Mouse (Mus musculus) ovary, postnatal 14 days (tissue): ENCODE data around the gene Golim4.
A peak's percentile ranks its signal among the peaks of the same experiment; 100 is the strongest.
"Not testable (repeated sequence)": the region's sequence is repeated elsewhere in the genome, so short reads cannot be mapped to it uniquely, and the experiment has no call there.

ENCODE experiments used
- DNase-seq: peaks from one replicate; pipeline ENCODE4 v3.0.0; 2022; ENCODE audit warnings: low spot score

Gene Golim4

GRCm38 (mm10) chr3:75956551-75957302 lies at the start of gene Golim4:
Gene Golim4 (minus strand): TSS chr3:75956949.
- peak; percentile 87 for DNase-seq

DNA sequence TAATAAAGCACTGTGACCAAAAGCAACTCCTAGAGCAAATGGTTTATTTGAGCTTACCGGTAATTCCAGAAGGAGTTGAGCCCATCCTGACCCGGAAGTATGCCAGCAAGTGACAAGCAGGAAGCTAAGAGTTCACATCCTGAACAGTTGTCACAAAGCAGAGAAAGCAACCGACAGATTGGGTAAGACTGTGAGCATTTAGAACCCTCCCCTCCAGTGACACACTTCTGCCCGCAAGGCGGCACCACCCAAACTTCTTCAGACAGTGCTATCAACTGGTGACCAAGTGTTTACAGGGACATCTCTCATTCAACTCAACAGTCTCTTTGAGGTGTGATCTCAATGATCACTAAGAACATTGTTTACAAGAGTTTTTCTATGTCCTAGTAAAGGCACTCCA lies 48.9 kb upstream of the Golim4 start:
- no peak for DNase-seq

- peak; percentile 14 for DNase-seq
Observed at GRCm38 (mm10) chr3:76001156-76001555, 44.4 kb upstream of the Golim4 start.

GRCm38 (mm10) chr3:76000481-76000880 lies 43.7 kb upstream of the Golim4 start:
- DNase-seq = no peak

GRCm38 (mm10) chr3:75981031-75981750 lies 24.4 kb upstream of the Golim4 start:
- DNase-seq = not testable (repeated sequence)

- DNase-seq = not testable (repeated sequence)
Observed at GRCm38 (mm10) chr3:75962784-75963772, 6.3 kb upstream of the Golim4 start.

DNA sequence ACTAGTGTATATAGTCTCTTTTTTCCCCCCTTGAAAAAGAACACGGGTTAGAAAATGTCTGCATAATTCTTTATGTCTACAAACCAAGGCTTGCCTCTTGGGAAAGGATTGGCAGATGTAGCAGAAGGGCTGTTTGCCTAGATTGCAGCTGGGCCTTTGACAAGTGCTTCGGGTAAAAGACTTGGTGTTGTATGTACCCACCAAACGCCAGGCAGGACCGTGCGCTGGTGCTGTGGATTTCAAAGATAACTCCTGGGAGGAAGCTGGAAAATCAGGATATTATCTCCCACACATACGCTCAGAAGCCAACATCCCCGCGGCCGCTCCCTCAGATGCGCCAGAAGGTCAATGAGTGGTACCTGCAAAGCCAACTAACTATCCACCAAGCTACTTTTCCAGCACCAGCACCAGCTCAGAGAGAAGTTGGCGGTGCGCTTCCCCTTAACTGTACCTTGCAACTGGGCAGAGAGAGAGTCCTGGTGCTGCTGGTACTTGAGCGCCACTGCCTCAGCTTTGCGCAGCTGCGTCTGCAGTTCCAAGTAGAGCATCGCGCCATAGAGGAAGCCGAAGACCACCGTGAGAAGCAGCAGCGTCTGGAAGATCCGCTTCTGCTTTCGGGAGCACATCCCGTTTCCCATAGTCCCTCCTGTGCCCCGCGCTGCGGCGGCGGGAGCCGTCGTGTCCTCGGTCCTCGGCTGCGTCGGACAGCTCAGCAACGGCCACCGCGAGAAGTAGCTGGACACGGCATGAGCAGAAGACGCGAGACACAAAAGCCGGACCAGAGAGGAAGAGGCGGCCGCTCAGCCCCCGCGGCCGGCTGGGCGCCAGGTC lies 873 bp downstream of the Golim4 start:
- DNase-seq = no peak

DNA sequence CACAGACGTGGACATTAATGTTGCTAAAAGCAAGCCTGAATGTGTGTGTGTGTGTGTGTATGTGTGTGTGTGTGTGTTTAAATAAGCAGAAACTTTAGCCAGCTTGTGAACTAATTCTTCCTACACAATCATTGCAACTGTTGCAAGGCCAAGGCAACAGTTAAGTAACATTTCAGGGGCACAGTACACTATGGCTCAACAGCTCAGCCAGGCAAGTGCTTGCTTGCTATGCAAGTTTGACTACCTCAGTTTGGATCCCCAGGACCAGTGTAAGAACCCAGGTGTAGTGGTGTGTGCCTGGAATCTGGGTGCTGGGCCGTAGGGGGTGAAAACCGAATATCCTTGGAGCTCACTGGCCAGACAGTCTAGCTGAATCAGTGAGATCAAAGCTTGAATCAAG lies 2.6 kb downstream of the Golim4 start:
- no peak for DNase-seq

DNA sequence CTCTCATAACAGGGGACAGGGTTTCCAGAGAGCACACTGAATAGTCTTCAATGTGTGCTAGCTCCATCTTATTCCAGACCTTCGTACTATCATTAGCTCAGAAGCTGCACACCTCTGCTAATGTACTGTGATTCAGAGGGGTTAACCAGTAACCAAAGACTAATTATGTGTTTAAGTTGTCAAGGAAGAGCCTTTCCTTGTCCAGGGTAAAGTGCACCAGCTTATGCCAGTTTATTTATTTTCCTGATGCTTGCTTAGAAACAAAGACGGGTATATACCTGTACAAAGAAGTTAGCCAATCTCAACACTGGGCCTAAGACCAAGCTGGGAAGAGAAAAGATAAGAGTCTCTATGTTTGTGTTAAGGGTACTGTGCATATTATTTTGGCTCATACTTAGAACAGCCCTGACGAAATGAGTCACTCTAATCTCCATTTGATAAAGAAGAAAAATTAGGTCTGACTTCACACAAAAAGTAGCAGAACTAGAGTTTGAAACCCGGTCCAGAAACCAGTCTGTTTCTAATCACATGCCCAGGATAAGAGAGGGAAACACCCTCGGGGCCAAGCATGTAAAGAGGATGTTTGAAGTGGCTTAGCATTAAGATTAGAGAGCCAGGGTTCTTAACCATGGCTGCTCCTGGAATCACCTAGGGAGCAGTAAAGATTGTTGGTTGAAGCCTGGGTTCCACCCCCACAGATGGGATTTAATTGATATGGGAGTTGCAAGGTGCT lies 4.3 kb downstream of the Golim4 start:
- no peak for DNase-seq

DNA sequence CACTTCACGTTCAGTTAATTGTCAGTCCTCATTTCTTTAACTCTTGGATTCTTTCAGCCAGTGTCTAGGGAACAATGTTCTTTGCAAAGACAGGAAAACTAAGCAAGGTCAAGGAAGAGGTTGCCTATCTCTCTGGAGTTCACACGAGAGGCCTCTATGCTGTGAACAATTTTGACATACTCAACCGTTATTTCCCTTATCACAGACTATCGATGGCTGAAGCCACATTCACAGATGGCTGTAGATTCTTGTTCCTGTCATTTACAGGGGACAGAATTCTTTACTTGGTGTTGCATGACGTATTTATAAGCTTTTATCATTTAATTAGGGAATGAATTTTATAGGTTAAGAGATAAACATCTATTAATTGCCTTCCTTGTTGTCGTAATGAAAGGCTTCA lies 5.9 kb downstream of the Golim4 start:
- no peak for DNase-seq

GRCm38 (mm10) chr3:75949358-75949757 lies 7.4 kb downstream of the Golim4 start:
- DNase-seq = no peak

DNA sequence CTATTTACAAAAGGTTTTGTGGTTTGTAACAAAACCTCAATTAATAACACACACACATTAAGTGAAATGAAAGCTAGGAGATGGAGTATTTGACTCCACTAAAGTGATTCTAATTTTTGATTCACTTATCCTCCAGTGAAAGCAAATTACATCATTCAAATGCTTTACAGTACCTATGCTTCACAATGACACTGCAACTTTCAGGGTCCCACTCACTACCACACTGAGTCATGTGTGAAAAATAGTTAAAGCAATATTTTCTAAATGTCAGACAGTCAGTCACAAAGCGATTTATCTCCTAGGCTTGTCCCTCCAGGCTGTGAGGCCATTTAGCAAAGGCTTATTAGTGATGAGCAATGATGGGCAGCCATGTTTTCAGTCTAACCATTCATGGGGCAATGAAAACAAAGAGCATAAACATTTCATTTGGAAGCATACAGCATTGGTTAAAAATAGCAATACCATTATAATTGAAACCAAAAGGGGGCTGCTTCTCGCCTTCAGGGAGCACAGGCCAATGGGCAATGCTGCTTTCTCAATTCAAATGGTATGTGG lies 8.1 kb downstream of the Golim4 start:
- DNase-seq = no peak

GRCm38 (mm10) chr3:75948003-75948402 lies 8.7 kb downstream of the Golim4 start:
- DNase-seq = no peak

DNA sequence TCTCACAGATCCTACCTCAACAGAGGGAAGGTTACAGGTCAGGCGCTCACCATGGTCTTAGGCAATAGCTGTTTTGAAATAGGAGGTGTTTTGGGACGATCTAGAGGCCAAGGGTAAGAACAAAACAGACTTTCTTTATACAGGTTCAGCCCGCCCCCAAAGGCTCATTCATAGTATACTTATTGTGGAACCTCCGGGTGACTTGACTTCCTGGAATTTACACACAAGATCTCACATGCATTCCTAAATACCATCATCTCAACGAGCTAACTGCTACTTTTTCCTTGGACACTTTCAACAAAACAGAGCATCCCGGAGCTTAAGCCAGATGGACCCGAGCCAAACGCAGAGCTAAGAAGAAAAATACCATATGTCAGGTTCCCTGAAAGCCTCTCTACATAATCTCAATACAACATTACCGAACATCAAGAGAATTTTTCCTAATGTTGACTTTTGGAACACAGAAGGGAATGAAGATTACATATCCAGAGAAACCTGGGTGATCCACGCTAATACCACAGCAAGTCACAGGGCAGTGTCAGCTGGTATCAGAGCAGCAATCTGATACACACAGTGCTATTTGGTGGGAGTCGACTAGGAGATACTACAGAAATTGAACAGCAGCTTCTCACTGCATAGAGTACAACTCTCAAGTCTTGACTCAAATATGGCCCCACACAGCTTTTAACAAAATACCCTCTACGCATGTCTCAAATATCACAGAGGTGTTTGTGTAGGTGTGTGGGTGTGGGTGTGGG lies 14.3 kb downstream of the Golim4 start:
- no peak for DNase-seq

DNA sequence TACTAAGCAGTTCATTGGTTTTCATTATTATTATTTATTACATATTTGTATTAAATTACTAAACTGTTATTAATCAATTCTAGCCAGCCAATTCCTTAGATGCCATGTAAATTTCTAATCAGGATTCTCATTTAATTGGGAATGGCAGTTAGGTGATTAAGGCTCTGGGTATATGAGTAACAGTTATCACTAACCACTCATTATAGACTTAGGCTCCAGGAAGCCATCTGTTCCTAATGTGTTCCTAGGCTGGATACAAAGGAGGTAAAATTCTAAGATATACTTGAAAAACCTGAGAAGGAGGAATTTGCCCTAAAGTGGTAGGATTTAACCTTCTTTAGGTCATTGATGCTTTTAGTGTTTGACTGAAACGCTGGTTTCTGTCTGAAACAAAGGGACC lies 14.9 kb downstream of the Golim4 start:
- no peak for DNase-seq

GRCm38 (mm10) chr3:75936152-75936551 lies 20.6 kb downstream of the Golim4 start:
- no peak for DNase-seq

GRCm38 (mm10) chr3:75930659-75931225 lies 26.0 kb downstream of the Golim4 start:
- no peak for DNase-seq

DNA sequence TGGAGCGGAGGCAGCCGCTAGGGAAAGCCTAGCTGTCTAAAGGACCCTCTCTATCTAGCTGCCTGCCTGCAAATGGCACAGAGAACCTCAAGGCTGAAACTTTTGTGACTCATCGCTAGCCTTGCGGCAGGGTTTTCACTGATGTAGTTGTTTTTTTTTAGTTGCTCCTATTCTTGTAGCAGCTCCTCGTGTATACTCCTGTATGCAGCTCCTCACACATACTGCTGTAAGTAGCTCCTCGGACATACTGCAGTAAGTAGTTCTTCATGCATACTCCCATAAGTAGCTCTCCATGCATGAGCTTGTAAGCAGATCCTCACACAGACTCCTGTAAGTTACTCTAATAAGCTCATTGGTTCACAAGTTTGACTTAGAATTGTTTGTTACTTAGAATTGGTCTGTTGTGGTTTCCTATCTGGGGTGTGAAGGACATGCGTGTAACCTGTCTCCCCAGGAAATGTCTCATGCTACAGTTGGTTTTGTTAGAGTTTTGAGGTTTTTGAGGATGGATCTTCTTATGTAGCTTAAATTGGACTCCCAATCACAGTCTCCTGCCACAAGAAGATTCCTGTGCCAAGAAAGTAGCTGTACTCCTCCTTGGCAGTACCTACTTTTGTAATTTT lies 26.7 kb downstream of the Golim4 start:
- DNase-seq = no peak

GRCm38 (mm10) chr3:75926327-75926726 lies 30.4 kb downstream of the Golim4 start:
- DNase-seq = no peak
